Mouse (Mus musculus): ENCODE results near the gene Stbd1.

The Stbd1 gene

DNA sequence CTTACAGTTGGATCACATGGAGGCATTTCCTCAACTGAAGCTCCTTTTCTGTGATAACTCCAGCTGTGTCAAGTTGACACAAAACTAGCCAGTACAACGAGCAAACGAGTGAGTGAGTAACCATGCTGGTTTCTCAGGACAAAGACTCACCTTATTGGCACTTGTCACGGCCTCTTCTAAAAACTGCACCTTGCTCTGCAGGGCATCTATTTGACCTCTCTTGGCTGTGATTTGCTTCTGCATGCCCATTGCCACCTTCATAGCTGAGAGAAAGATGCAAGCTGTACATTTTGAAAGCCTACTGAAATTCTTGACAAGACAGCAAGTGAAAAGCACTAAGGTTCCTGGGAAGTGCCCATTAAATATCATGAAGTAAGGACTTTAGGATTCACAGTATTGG lies 38.0 kb downstream of the Stbd1 start:
- DNase-seq, result no peak
